Mouse (Mus musculus) bone marrow macrophage, adult 2 months (primary cell): ENCODE results near the gene Gpsm2. TPM values are rescaled to one million over a fixed set of nuclear protein-coding genes. Genes with fewer than 3 reads are reported as not detected.

Experiments
- H3K27ac ChIP-seq: 2 replicates; pipeline ENCODE4 v1.5.1; 2012; ENCODE audit warnings: low read depth, low read length; ENCODE audit not compliant: insufficient read depth
- H3K4me1 ChIP-seq: 2 replicates; pipeline ENCODE4 v1.6.1; 2012; ENCODE audit warnings: low read length; ENCODE audit not compliant: control insufficient read depth, insufficient read depth
- H3K4me3 ChIP-seq: 2 replicates; pipeline ENCODE4 v1.5.1; 2012; ENCODE audit warnings: mild to moderate bottlenecking, low read length, moderate library complexity; ENCODE audit not compliant: insufficient read depth
- CTCF ChIP-seq: IDR thresholded peaks from 2 replicates; pipeline ENCODE4 v1.5.1; 2012; ENCODE audit warnings: low read depth, mild to moderate bottlenecking, low read length, moderate library complexity
- POLR2A ChIP-seq: IDR thresholded peaks from 2 replicates; pipeline ENCODE4 v1.6.1; 2012; ENCODE audit warnings: mild to moderate bottlenecking, low read depth, low read length, borderline replicate concordance
- polyA plus RNA-seq: library from polyadenylated mRNA; stranded (reverse); fragments of >200 nt; gene quantifications from 2 replicates; pipeline ENCODE4 v1.2.4, GENCODE M21; 2012; ENCODE audit not compliant: missing spikeins, insufficient read depth, insufficient read length

Gpsm2 gene
- polyA plus RNA-seq, 1 experiment = 12.8 TPM

- Histone ChIP-seq H3K4me1 (peaks cover 9% of the 10 kb centered on the region), H3K27ac (no peak overlapping the region), H3K4me3 (no peak overlapping the region)
- TF ChIP-seq CTCF (no peak), POLR2A (no peak)
Observed at GRCm38 (mm10) chr3:108727776-108728175, 5.7 kb upstream of the Gpsm2 start.

DNA sequence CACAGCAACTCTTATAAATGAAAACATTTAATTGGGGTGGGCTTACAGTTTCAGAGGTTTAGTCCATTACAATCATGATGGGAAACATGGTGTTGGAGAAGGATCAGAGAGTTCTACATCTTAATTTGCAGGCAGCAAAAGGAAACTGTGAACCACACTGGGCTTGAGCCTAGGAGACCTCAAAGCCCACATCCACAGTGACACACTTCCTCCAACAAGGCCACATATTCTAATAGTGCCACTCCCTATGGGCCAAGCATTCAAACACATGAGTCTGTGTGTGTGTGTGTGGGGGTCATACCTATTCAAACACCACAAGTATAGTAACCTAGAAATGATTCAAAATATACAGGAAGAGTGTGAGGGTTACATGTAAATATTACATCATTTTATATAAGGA, 5.2 kb upstream of the Gpsm2 start:
- TF ChIP-seq POLR2A (no peak), CTCF (no peak)
- Histone ChIP-seq H3K27ac (no peak overlapping the region), H3K4me1 (peaks cover 11% of the 10 kb centered on the region), H3K4me3 (no peak overlapping the region)

GRCm38 (mm10) chr3:108726413-108726812, 4.3 kb upstream of the Gpsm2 start:
- Histone ChIP-seq H3K4me1 (peaks cover 12% of the 10 kb centered on the region), H3K27ac (no peak overlapping the region), H3K4me3 (no peak overlapping the region)
- TF ChIP-seq POLR2A (no peak), CTCF (no peak)

DNA sequence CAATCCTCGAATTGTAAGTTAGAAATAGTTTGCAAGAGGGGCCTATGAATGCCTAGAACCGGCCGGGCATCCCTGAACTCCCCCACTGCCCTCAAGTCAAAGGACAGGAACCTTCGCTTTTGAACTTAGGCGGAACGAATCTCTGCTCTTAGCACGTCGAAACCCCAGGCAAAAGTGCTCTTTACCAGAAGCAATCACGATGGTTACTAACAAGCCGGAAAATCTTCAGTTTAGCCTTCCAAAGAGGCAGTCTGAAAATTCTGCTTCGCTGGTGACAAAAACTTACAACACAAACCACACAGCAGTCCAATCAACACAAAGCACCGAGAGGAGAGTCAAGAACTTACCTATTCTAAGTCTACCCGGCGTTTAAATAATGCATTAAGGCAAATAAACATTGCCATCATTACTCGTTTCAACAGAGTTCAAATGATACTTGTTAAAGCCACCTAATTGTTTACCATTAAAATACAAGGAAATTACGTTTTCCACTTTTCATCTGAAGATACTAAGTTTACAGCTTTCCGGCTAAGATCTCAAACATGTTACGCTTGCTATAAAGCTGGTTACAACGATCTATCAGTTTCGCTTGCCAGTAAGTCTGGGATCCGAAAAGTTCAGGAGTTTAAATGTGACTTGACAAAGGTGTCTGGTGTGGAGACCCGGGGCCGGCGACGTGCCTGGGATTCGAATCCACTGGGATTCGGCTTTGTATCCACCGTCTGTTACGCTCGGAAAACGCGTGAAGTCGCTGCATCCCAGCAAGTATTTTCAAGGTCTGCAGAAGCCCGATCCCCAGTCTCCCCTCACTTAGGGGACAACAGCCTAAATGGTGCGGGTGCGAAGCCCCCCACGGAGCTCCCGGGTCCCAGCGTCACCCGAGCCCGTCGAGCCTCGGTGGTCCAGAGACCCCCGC, 775 bp downstream of the Gpsm2 start:
- TF ChIP-seq CTCF (no peak), POLR2A (no peak)
- H3K4me1 ChIP-seq = peaks cover 25% of the 10 kb centered on the region
- H3K27ac ChIP-seq = no peak overlapping the region
- peak overlapping the region; percentile 63 for H3K4me3 ChIP-seq

DNA sequence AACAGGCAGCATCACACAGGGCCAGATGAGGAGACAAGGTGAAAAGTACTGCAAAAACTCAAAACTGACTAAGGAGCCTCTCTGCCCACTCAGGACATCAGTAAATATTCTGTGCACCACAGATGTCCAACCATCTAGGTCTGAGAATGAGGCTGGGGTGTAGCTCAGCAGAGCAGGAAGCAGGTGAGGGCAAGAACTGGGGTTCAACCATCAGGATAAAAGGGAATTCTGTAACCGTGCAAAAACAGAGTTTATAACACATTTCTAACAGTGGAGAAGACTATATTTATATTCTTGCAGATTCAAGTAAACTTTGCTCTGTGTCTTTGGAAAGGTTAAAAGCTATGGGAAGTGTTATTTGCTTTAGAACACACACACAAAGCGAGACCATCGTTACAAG, 2.3 kb downstream of the Gpsm2 start:
- H3K4me3 ChIP-seq = no peak overlapping the region
- H3K27ac ChIP-seq = no peak overlapping the region
- peaks cover 35% of the 10 kb centered on the region for H3K4me1 ChIP-seq
- TF ChIP-seq POLR2A = no peak
- no peak for TF ChIP-seq CTCF

DNA sequence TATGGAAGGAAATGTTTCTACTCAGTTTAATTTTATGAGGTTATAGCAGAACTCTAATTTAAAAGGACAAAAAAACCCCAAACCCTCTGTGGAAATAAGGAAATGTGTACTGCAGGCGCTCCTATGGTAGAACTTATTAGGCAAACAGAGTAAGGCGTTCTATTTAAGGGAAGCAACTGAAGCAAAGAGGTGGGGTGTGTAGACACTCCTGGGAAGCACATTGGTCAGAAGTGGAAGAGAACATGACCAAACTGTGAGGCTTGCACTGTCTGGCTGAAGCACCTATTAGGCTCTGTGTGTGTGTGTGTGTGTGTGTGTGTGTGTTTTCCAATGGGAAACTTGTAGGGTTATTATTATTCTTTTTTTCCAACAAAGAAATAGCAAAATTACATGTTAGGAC, 2.8 kb downstream of the Gpsm2 start:
- no peak overlapping the region for H3K4me3 ChIP-seq
- peaks cover 36% of the 10 kb centered on the region for H3K4me1 ChIP-seq
- H3K27ac ChIP-seq = no peak overlapping the region
- TF ChIP-seq POLR2A = no peak
- no peak for TF ChIP-seq CTCF

DNA sequence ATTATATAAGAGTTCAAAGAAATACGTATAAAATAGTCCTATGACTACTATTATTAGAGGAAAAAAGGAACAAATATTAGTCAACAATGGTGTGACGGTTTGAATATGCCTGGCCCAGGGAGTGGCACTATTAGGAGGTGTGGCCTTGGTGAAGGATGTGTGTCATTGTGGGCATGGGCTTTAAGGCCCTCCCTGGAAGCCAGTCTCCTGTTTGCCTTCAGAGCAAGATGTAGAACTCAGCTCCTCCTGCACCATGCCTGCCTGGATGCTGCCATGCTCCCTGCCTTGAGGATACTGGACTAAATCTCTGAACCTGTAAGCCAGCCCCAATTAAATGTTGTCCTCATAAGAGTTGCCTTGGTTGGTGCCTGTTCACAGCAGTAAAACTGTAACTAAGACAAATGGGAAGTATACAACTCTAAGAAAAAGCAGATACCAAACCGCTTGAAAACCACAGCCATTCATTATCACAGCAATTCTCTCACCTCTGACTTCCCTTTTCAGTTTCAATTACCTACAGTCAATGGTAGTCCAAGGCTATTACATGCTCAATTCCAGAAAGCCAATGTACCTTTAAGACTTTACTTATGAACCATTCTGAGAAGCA, 4.1 kb downstream of the Gpsm2 start:
- H3K4me3 ChIP-seq = no peak overlapping the region
- H3K4me1 ChIP-seq = peaks cover 41% of the 10 kb centered on the region
- H3K27ac ChIP-seq = no peak overlapping the region
- TF ChIP-seq CTCF (no peak), POLR2A (no peak)

GRCm38 (mm10) chr3:108714837-108715236, 7.3 kb downstream of the Gpsm2 start:
- TF ChIP-seq POLR2A (no peak), CTCF (no peak)
- Histone ChIP-seq H3K27ac (no peak overlapping the region), H3K4me3 (no peak overlapping the region), H3K4me1 (peaks cover 34% of the 10 kb centered on the region)

DNA sequence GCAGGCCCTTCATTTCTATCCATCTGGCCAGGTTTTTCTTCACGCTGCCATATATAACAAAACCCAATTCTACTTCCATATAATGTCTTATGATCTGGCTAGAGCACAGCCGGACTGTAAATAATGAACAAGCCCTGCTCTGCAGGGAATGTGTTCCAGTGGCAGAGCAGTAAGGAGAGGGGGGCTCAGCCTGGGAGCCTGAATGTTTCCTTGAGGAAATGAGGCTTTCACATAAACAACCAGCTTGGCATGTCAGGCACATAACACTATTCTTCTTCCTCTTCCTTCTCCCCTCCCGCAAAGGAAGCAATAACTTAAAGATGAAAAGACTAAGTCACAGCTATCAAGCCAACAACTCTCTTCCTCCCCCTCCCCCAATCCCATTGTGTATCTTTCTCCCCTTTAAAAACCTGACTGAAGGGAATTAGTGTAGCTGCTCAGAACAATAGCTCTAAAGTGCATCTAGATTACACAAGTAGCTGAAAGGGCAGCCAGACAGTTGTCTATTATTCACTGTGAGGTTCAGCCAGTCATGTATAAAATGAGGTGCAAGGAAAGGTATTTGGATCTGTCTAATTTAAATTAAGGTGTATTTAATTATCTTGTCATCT, 8.9 kb downstream of the Gpsm2 start:
- H3K4me3 ChIP-seq = no peak overlapping the region
- peak overlapping the region; percentile 23 for H3K27ac ChIP-seq
- TF ChIP-seq CTCF (no peak), POLR2A (no peak)
- H3K4me1 ChIP-seq = peaks cover 30% of the 10 kb centered on the region

DNA sequence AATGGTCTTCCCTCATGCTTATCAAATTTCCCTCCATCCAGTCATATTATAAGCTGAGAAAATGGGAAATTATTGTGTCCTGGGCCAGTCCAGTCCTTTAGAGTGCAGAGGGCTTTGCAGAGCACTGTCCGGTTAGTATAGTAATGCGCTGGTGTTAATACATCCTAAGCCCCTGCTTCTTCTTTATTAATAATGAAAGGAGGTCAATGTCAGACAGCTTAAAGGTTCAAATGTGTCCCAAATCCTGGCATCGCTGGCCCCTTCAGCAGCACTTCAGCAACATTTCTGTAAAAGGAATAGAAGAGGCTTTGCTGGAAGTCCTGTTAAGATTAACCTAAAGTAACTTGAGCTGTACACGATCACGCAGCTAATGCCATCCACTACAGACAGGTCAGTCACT, 10.8 kb downstream of the Gpsm2 start:
- Histone ChIP-seq H3K4me1 (peaks cover 25% of the 10 kb centered on the region), H3K27ac (no peak overlapping the region), H3K4me3 (no peak overlapping the region)
- no peak for TF ChIP-seq CTCF
- no peak for TF ChIP-seq POLR2A
